Mouse (Mus musculus) left cerebral cortex, postnatal 14 days (tissue): ENCODE data around the gene Psen2. TPM values are rescaled to one million over a fixed set of nuclear protein-coding genes. Genes with fewer than 3 reads are reported as not detected.

ENCODE experiments used
- DNase-seq, 2 experiments: peaks; one replicate each; pipeline ENCODE4 v3.0.0; 2021 to 2022; ENCODE audit warnings: low spot score in 2 of 2, mixed read lengths in 1 of 2
- intact Hi-C: fragments of 180-260 bp; cut with DNase I; formaldehyde crosslinking; loops from one replicate; pipeline ENCODE4 v1.15.1; 2025
- long read RNA-seq, 2 experiments: library from polyadenylated mRNA; stranded (forward); transcript quantifications; one replicate each; pipeline ENCODE4 v2.0.0; 2021
- total RNA-seq, 2 experiments: library from RNA; stranded (reverse); gene quantifications; 2 replicates each; pipeline ENCODE4 v1.2.3; 2021

The Psen2 gene
- 10 to 100 TPM; 18.1 to 20.8 TPM for total RNA-seq
- long read RNA-seq, experiment 1, transcript Psen2-205 (11 exons, 1,997 nt) = major isoform, 7 of 13 reads
- long read RNA-seq, experiment 1, partial matches to known transcripts = 2 of 13 reads
- long read RNA-seq, experiment 1, other reads (novel, unspliced or antisense) = 2 of 13 reads
- long read RNA-seq, experiment 2, partial matches to known transcripts = 4 of 8 reads
- long read RNA-seq, experiment 2, other reads (novel, unspliced or antisense) = 4 of 8 reads

GRCm38 (mm10) chr1:180263364-180263997, at the start of gene Psen2:
Gene Psen2, minus strand, starts transcription at chr1:180263438.
- intact Hi-C loops = loop anchor here (10.0 kb wide), 1 partner anchor 501 kb away; no protein-coding TSS in a partner anchor
- no peak for DNase-seq

DNA sequence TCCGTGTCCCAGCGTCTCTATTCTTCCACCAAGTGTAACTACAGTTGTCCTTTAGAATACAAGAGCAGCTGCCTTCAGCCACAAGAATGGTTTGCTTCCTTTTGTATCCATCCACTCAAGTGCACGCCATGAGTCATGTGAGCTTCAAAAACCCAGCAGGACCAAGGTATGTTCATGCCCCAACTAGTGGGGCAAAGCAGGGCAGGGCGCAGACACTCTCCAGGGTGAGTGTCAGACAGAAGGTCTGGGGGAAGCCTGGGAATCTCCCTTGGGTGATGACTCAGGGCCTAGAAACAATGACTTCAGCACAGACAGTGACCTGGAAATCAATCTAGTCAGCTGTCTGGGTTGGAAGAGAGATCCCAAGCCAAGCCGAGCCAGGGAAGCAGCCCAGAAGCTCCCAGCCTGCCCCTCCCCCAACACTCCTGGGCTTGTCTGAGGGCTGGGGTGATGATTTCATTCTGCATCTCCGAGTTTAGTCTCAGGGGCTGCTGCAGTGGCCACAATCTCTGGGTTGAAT, 49.6 kb upstream of the Psen2 start:
- no peak for DNase-seq
- intact Hi-C loops = no loop called here

DNA sequence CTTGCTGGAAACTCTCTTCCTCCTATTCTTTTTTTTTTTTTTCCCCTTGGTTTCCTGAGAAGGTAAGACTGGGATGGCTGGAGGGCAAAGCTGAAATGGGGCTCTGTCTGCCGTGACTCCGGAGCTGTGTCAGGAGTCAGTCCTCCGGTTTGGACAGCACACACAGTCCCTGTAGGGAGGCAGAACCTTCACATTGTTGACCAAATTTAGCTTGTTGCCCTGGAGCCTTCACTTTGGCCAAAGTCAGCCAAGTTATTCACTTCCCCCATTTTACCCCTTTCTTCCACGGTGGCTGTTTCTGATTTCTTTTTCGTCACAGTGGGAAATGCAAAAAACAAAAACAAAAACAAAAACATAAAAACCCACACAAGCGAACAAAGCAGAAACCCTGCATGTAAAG, 49.0 kb upstream of the Psen2 start:
- intact Hi-C loops = no loop called here
- DNase-seq = no peak

GRCm38 (mm10) chr1:180308897-180309296, 45.7 kb upstream of the Psen2 start:
- no peak for DNase-seq
- intact Hi-C loops = no loop called here

GRCm38 (mm10) chr1:180307661-180308060, 44.4 kb upstream of the Psen2 start:
- intact Hi-C loops = no loop called here
- no peak for DNase-seq

GRCm38 (mm10) chr1:180306889-180307288, 43.7 kb upstream of the Psen2 start:
- DNase-seq = no peak
- intact Hi-C loops = no loop called here

GRCm38 (mm10) chr1:180303600-180303999, 40.4 kb upstream of the Psen2 start:
- no peak for DNase-seq
- intact Hi-C loops = no loop called here

DNA sequence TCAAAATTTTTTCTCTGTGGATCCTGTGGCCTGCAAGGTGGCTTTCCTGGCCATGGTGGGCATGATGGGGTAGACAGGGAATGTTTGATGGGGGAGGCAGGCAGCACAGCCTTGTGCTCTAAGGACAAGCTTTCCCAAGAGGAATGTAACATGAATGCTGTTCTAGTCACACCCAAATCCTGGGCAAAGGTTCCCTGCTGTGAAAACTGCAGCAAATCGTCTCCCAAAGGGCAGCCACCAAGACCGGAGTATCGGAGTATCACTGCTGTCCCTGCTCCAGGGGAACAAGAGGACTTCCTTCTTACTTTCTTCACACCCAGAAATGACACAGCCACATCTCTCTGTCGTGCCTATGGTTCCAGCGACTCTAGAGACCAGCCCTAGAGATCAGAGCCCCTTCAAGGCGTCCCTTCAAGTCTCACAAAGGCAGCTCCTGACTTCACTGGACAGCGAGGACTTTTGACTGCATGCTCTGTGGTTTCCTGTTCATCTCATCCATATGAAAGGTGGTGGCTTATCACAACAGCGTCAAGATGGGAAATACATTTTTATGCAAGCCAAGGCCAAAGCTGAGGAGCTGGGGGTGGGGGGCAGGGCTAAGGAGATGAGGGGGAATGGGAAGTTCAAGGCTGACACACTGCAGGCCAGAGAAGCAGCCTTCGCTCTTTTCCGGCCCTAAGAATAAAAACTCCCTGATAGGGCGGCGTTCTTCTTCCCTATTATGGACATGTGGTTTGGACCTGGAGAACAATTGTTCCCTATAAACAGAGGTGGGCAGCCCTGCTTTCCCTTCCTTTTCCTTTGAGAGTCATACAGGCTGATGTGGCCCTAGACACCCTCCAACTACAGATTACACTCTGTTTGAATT, 39.2 kb upstream of the Psen2 start:
- intact Hi-C loops = no loop called here
- DNase-seq = no peak

DNA sequence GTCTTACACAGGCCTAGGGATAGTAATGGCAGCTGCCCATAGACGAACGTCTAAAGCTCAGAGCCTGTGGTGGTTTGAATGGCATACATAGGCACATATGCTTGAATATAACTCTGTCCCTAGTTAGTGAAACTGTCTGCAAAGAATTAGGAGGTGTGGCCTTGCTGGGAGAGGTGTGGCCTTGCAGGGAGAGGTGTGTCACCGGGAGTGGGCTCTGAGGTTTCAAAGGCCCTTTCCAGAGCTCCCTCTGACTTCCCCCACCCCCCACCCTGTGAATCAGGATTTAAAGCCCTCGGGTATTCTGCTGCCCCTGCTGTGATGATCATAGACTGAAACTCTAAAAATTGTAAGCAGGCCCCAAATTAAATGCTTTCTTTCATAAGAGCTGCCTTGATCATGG, 37.8 kb upstream of the Psen2 start:
- no peak for DNase-seq
- intact Hi-C loops = no loop called here

DNA sequence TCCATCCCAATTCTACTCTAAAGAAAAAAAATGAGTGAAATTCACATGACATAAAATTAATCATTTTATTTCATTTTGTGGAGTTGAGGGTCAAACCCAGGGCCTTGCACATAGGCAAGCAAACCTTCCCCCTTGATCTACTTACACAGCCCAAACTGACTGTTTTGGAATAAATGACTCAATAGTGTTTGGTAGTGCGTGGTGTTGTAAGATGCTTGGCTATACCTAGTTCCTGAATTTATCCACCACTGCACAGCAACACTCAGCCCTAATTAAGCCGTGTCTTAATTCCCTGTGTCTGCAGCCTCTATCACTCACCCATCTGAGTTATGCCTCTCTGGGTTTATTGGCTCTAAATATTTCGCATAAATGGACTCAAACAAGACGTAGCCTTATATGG, 37.1 kb upstream of the Psen2 start:
- intact Hi-C loops = no loop called here
- no peak for DNase-seq

DNA sequence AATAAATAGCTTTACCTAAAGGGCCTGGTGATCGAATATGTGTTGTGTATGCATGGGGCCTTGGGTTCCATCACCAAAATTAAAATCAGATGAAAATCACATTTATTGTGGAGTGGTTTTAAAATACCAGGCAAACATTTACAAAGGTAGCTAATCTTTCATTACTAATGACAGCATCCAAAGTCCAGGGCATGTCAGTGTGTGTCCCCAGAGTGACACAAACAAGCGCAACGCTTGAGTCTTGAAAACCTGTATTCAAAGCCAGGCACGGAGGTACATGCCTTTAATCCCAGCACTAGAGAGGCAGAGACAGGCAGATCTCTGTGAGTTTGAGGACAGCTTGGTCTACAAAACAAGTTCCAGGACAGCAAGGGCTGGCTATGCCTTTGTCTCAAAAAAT, 36.5 kb upstream of the Psen2 start:
- intact Hi-C loops = no loop called here

DNA sequence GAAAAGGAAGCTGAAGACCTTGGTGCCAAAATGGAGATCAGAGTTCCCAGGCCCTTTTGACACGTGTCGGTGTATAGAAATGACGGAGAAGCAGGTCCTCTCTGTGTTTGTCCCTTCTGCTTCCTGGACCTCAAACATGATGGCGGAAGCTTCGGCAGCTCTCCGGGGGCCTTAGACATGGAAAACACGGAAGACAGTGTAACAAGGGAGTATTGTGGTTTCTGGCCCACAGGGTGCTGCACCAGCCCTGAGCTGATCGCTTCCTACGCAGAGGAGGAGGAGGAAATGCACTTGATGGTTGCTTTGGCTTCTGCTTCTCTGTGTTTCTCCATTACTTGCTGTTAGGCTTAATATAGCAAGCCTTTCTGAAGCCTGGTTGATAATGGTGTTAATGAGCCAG, 32.9 kb upstream of the Psen2 start:
- DNase-seq = no peak
- intact Hi-C loops = no loop called here

More for the DNA sequence above, 36.5 kb upstream of the Psen2 start:
- DNase-seq = no peak

DNA sequence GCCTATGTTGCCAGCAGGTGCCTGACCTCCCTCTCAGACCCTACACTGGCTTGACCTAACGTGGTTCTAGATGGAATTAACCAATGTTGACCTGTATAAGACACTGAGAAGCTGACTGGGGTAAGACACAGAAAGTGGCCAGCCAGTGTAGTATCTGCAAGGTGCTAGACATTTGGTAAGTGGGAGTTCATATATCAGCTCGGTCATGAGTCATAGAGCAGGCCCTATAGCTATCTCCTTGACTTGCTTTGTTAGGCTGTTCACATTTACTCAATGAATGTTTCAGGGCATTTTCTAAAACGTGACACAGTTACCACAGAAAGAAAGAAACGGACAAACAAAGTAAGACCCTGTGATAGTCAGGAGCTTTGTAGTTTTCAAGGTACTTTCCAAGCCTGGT, 27.1 kb upstream of the Psen2 start:
- no peak for DNase-seq
- intact Hi-C loops = no loop called here

GRCm38 (mm10) chr1:180289788-180290187, 26.6 kb upstream of the Psen2 start:
- no peak for DNase-seq
- intact Hi-C loops = loop anchor here (5.0 kb wide), 1 partner anchor 33 kb away; no protein-coding TSS in a partner anchor

DNA sequence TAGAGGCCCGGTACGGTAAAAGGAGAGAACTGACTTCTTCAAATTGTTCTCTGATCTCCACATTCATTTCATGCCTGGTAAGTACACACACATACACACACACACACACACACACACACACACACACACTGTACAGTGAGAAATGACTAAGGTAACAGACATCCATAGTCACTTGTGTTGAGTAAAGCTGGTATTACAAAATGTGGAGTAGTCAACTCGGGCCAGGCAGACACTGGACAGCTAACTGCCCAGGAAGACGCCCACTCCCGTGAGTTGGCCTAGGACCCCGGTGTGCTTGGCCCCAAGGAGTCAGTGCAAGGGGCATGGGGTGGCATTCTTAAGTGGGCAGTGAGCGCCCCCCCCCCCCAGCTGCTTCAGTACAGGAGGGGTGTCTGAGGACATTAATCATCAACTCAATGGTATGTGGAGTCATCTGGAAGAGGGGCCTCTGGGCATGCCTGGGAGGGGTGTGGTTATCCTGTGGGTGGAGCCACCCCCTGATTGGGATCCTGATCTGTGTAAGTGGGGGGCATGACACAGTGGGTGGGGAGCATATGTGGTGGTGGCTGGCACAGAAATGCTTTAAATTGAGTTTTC, 25.7 kb upstream of the Psen2 start:
- intact Hi-C loops = loop anchor here (5.0 kb wide), 1 partner anchor 33 kb away; no protein-coding TSS in a partner anchor
- DNase-seq = no peak

GRCm38 (mm10) chr1:180288227-180288626, 25.0 kb upstream of the Psen2 start:
- DNase-seq = no peak
- intact Hi-C loops = loop anchor here (5.0 kb wide), 1 partner anchor 34 kb away; no protein-coding TSS in a partner anchor

DNA sequence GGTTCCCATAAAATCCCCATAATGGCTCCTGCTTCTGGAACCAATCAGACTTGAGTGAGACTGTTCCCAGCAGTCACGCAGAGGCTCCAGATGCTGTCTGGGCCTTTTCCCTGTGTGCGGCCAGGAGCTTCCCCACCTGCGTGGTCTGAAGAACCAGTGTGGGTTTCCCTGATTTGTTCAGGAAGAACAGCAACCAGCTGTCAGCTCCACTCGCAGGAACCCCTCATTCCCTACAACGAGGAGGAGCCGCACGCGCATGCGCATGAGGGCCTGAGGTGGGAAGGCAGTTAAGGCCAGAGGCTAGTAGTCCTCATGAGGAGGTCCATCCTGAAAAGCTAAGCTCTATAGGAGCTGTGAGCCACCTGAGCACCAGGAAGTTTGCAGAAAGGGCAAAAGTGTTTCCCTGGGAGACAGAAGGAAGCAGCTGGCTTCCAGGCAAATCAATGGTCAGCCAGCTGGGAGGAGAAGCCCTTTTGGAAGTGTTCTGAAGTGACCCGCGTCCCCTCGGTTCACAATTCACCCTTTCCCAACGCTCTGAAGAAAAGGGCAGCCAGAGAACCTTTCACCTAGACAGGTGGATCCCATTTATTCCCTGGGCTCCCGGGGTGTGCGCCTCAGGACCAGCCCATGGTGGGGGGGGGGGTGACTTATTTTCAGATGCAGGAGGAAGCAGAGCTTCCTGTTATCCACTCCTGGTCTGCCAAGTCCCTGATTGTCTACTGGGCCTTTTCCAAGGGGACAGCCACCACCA, 23.0 kb upstream of the Psen2 start:
- intact Hi-C loops = loop anchor here (5.0 kb wide), 1 partner anchor 36 kb away; no protein-coding TSS in a partner anchor
- no peak for DNase-seq

- DNase-seq = peak; percentile 40 to 60
- intact Hi-C loops = no loop called here
These were observed 20.9 kb upstream of the Psen2 start for GRCm38 (mm10) chr1:180283813-180284768.
